14 mouse cellular contexts compared by ENCODE assay signal in genomic region chr8:70071836-70072440, GRCm38 (mm10). TPM values are rescaled to one million over a fixed set of nuclear protein-coding genes. Genes with fewer than 3 reads are reported as not detected.
DNase-seq lines count a peak whose midpoint lies in the region; ATAC-seq and TF ChIP-seq lines count a peak whose summit lies in the region.
"Had no signal": no experiment of that assay in that cellular context is flagged by ENCODE, and none has a peak within 500 bp of the region (broad histone marks: within the 10 kb centered on the region; RNA-seq: fewer than 3 reads in every experiment).

No protein-coding gene starts in this region.

- ATAC-seq in heart, embryonic 11.5 days (replicated peaks; ENCODE audit: insufficient number of reproducible peaks, low FRiP score, low TSS enrichment), result no peak
- ATAC-seq in intestine, embryonic 16.5 days, result peak; percentile 21

- no peak for DNase-seq in heart, postnatal 36 days
- peak; percentile 97 for DNase-seq in liver, adult 2 months (ENCODE audit: extremely low read depth, low read depth, low spot score)
- DNase-seq in liver, result no peak
- no peak for DNase-seq in midbrain, embryonic 10.5 days (ENCODE audit: low spot score)
- no peak for DNase-seq in left cerebral cortex, adult 2 months (ENCODE audit: extremely low spot score in 1 of 2, low spot score in 2 of 2)
- DNase-seq: cerebellum, postnatal 36 days; midbrain, embryonic 14.5 days had no signal

- intact Hi-C loops in heart, postnatal 36 days (cut with DNase I), result no loop called here
- intact Hi-C loops in left cerebral cortex, adult 2 months (cut with DNase I), result no loop called here

- no peak overlapping the region for H3K27ac ChIP-seq in heart, embryonic 11.5 days (ENCODE audit: low read depth, low read length)
- peak overlapping the region; percentile 89 for H3K27ac ChIP-seq in liver, adult 2 months (replicated peaks; ENCODE audit: insufficient read depth, low read depth, low read length)
- H3K27ac ChIP-seq in intestine, embryonic 16.5 days (ENCODE audit: low read length), result peak overlapping the region; percentile 64
- peak overlapping the region; percentile 87 for H3K27ac ChIP-seq in small intestine, adult 2 months (ENCODE audit: insufficient read depth, low read depth, low read length)
- H3K27ac ChIP-seq in midbrain, embryonic 10.5 days (replicated peaks), result no peak overlapping the region
- H3K27ac ChIP-seq in left cerebral cortex, adult 2 months, result no peak overlapping the region
- H3K27ac ChIP-seq: limb, embryonic 15.5 days; neural tube, embryonic 13.5 days had no signal

- H3K4me1 ChIP-seq in heart, embryonic 11.5 days (ENCODE audit: control insufficient read depth, insufficient read depth, low read length), result peaks cover 25% of the 10 kb centered on the region; the same call in 1 of the 2 replicates
- peaks cover 15% of the 10 kb centered on the region for H3K4me1 ChIP-seq in liver, adult 2 months (ENCODE audit: control insufficient read depth, insufficient read depth, low read length)
- peaks cover 7% of the 10 kb centered on the region for H3K4me1 ChIP-seq in intestine, embryonic 16.5 days (ENCODE audit: control insufficient read depth, insufficient read depth, low read length)
- H3K4me1 ChIP-seq in small intestine, adult 2 months (ENCODE audit: control insufficient read depth, insufficient read depth, insufficient read length, low read length), result peaks cover 19% of the 10 kb centered on the region; the same call in 1 of the 2 replicates
- peaks cover 9% of the 10 kb centered on the region for H3K4me1 ChIP-seq in midbrain, embryonic 10.5 days
- H3K4me1 ChIP-seq: neural tube, embryonic 13.5 days had no signal

- peaks cover 15% of the 10 kb centered on the region for H3K36me3 ChIP-seq in heart, embryonic 11.5 days (ENCODE audit: control insufficient read depth, insufficient read depth, low read length)
- H3K36me3 ChIP-seq in liver, adult 2 months (ENCODE audit: control insufficient read depth, insufficient read depth, low read length), result peaks cover 3% of the 10 kb centered on the region; the same call in 1 of the 2 replicates
- no peaks in the 10 kb centered on the region; the same call in 1 of the 2 replicates for H3K36me3 ChIP-seq in intestine, embryonic 16.5 days (ENCODE audit: control insufficient read depth, insufficient read depth, low read length)
- H3K36me3 ChIP-seq in small intestine, adult 2 months (ENCODE audit: control insufficient read depth, insufficient read depth, low read length), result peaks cover 34% of the 10 kb centered on the region
- peaks cover 56% of the 10 kb centered on the region for H3K36me3 ChIP-seq in midbrain, embryonic 10.5 days

- H3K79me2 ChIP-seq in liver, adult 2 months (ENCODE audit: control insufficient read depth, insufficient read depth, low read length), result no peaks in the 10 kb centered on the region

- H3K4me2 ChIP-seq in heart, embryonic 11.5 days, result peak overlapping the region; percentile 71; the same call in 1 of the 2 replicates
- H3K4me2 ChIP-seq in intestine, embryonic 16.5 days (ENCODE audit: low read depth, low read length), result peak overlapping the region; percentile 54

- no peak for TF ChIP-seq POLR2A in liver, adult 2 months (IDR thresholded peaks at IDR 0.05; ENCODE audit: extremely low read depth, insufficient read depth, low read length)
- TF ChIP-seq POLR2A in small intestine, adult 2 months (IDR thresholded peaks at IDR 0.05; ENCODE audit: low read depth, low read length), result no peak

- H3K27me3 ChIP-seq in heart, embryonic 11.5 days (ENCODE audit: control insufficient read depth, insufficient read depth, low read length), result no peaks in the 10 kb centered on the region
- H3K27me3 ChIP-seq in liver, adult 2 months (ENCODE audit: control insufficient read depth, insufficient read depth, low read length), result no peaks in the 10 kb centered on the region
- no peaks in the 10 kb centered on the region for H3K27me3 ChIP-seq in intestine, embryonic 16.5 days (replicated peaks; ENCODE audit: control insufficient read depth, insufficient read depth, low read length)
- H3K27me3 ChIP-seq in small intestine, adult 2 months (ENCODE audit: control insufficient read depth, insufficient read depth, low read length), result no peaks in the 10 kb centered on the region
- peaks cover 18% of the 10 kb centered on the region; the same call in 1 of the 2 replicates for H3K27me3 ChIP-seq in midbrain, embryonic 10.5 days (ENCODE audit: low read depth, poor library complexity, severe bottlenecking)
- H3K27me3 ChIP-seq: limb, embryonic 15.5 days; neural tube, embryonic 13.5 days had no signal

- no peak for TF ChIP-seq CTCF in liver, adult 2 months (IDR thresholded peaks at IDR 0.05; ENCODE audit: low read depth, low read length)
- TF ChIP-seq CTCF in small intestine, adult 2 months (IDR thresholded peaks at IDR 0.05; ENCODE audit: extremely low read depth, insufficient read length, insufficient replicate concordance, low read depth, low read length), result no peak
- no peak for TF ChIP-seq CTCF in left cerebral cortex, adult 2 months (IDR thresholded peaks at IDR 0.05)

- H3K4me3 ChIP-seq in heart, embryonic 11.5 days (ENCODE audit: low read depth, low read length), result no peak overlapping the region
- no peak overlapping the region for H3K4me3 ChIP-seq in liver, adult 2 months (ENCODE audit: insufficient read depth, low read depth, low read length)
- no peak overlapping the region for H3K4me3 ChIP-seq in intestine, embryonic 16.5 days (ENCODE audit: low read length)
- H3K4me3 ChIP-seq in small intestine, adult 2 months (ENCODE audit: low read depth, low read length), result peak overlapping the region; percentile 79
- no peak overlapping the region for H3K4me3 ChIP-seq in midbrain, embryonic 10.5 days
- H3K4me3 ChIP-seq in left cerebral cortex, adult 2 months, result no peak overlapping the region
- H3K4me3 ChIP-seq: neural tube, embryonic 13.5 days had no signal

- WGBS in heart, embryonic 11.5 days (ENCODE audit: insufficient replicate concordance), result 87% methylated on average over 2 of the region's 2 CpGs
- WGBS in liver, adult 2 months, result 16% methylated on average over 2 of the region's 2 CpGs
- WGBS in intestine, embryonic 16.5 days, result 65% methylated on average over 2 of the region's 2 CpGs
- WGBS in small intestine, adult 2 months, result 36% methylated on average over 2 of the region's 2 CpGs
- WGBS in midbrain, embryonic 10.5 days, result 79% methylated on average over 2 of the region's 2 CpGs

- H3K9me3 ChIP-seq in heart, embryonic 11.5 days (replicated peaks; ENCODE audit: control insufficient read depth, low read length), result no peaks in the 10 kb centered on the region
- no peaks in the 10 kb centered on the region for H3K9me3 ChIP-seq in intestine, embryonic 16.5 days (ENCODE audit: control insufficient read depth, low read length)
- no peaks in the 10 kb centered on the region for H3K9me3 ChIP-seq in midbrain, embryonic 10.5 days (replicated peaks)
- H3K9me3 ChIP-seq: limb, embryonic 15.5 days; neural tube, embryonic 13.5 days had no signal

- H3K9ac ChIP-seq in heart, embryonic 11.5 days (ENCODE audit: low read depth, low read length), result no peak overlapping the region
- H3K9ac ChIP-seq in liver, adult 2 months (ENCODE audit: low read depth, low read length), result peak overlapping the region; percentile 16
- 0 out of 2 replicates have a peak overlapping the region, but pooled peaks have one; percentile 24 for H3K9ac ChIP-seq in intestine, embryonic 16.5 days (ENCODE audit: low read depth, low read length)
- H3K9ac ChIP-seq: limb, embryonic 15.5 days; neural tube, embryonic 13.5 days had no signal

RNA-seq across cellular contexts. Expression of gene Tm6sf2, which starts 0.8 kb away (rescaled TPM):
- 1.6 and 2.1 TPM in 2 replicates for polyA plus RNA-seq in heart, embryonic 11.5 days (2014; fragmentation: Nextera tagmentation; extraction: Ambion mirVana)
- 1 to 10 TPM in 1 of 2 experiments, under 1 TPM in 1; 0.97 to 1.1 TPM for total RNA-seq in heart, postnatal 36 days (2021)
- 43.8 and 67.9 TPM in 2 replicates for total RNA-seq in liver, adult 2 months (2014; rRNA removed)
- 152 and 203 TPM in 2 replicates for polyA plus RNA-seq in liver, adult 2 months (2012; rRNA removed)
- 106 and 152 TPM in 2 replicates for polyA plus RNA-seq in intestine, embryonic 16.5 days (2015; fragmentation: Nextera tagmentation; extraction: Ambion mirVana)
- 608 and 1,607 TPM in 2 replicates for polyA plus RNA-seq in small intestine, adult 2 months (2012; rRNA removed)
- 0.69 and 1.1 TPM in 2 replicates for polyA plus RNA-seq in midbrain, embryonic 10.5 days (2016; fragmentation: Nextera tagmentation; extraction: Ambion mirVana)
- total RNA-seq in left cerebral cortex, adult 2 months (2021), result 1 to 10 TPM; 3.4 to 6.2 TPM
- total RNA-seq: hematopoietic stem cell, adult 5-6 weeks had no signal

RNA-seq across cellular contexts. Expression of gene Hapln4, which starts 11.3 kb away (rescaled TPM):
- polyA plus RNA-seq in heart, embryonic 11.5 days (2014; fragmentation: Nextera tagmentation; extraction: Ambion mirVana), result 0.18 and 0.31 TPM in 2 replicates
- not detected for total RNA-seq in heart, postnatal 36 days (2021)
- total RNA-seq in liver, adult 2 months (2014; rRNA removed), result 2.2 and 4.2 TPM in 2 replicates
- polyA plus RNA-seq in liver, adult 2 months (2012; rRNA removed), result 4.4 and 8.8 TPM in 2 replicates
- polyA plus RNA-seq in intestine, embryonic 16.5 days (2015; fragmentation: Nextera tagmentation; extraction: Ambion mirVana), result 0.10 and 0.11 TPM in 2 replicates
- polyA plus RNA-seq in small intestine, adult 2 months (2012; rRNA removed), result 0.53 and 2.5 TPM in 2 replicates
- polyA plus RNA-seq in midbrain, embryonic 10.5 days (2016; fragmentation: Nextera tagmentation; extraction: Ambion mirVana), result 0.06 and 0.22 TPM in 2 replicates
- 100 to 1,000 TPM; 101 to 106 TPM for total RNA-seq in left cerebral cortex, adult 2 months (2021)
- total RNA-seq: hematopoietic stem cell, adult 5-6 weeks had no signal

RNA-seq across cellular contexts. Expression of gene Sugp1, which starts 29.3 kb away (rescaled TPM):
- 25.1 and 26.1 TPM in 2 replicates for polyA plus RNA-seq in heart, embryonic 11.5 days (2014; fragmentation: Nextera tagmentation; extraction: Ambion mirVana)
- total RNA-seq in heart, postnatal 36 days (2021), result 10 to 100 TPM; 18.7 to 22.0 TPM
- 5.1 and 5.6 TPM in 2 replicates for total RNA-seq in liver, adult 2 months (2014; rRNA removed)
- 5.1 and 5.3 TPM in 2 replicates for polyA plus RNA-seq in liver, adult 2 months (2012; rRNA removed)
- 33.0 and 37.0 TPM in 2 replicates for polyA plus RNA-seq in intestine, embryonic 16.5 days (2015; fragmentation: Nextera tagmentation; extraction: Ambion mirVana)
- polyA plus RNA-seq in small intestine, adult 2 months (2012; rRNA removed), result 6.9 and 10.4 TPM in 2 replicates
- polyA plus RNA-seq in midbrain, embryonic 10.5 days (2016; fragmentation: Nextera tagmentation; extraction: Ambion mirVana), result 51.9 and 57.7 TPM in 2 replicates
- 10 to 100 TPM; 52.5 to 54.2 TPM for total RNA-seq in left cerebral cortex, adult 2 months (2021)

RNA-seq across cellular contexts. Expression of gene Mau2, which starts 29.4 kb away (rescaled TPM):
- polyA plus RNA-seq in heart, embryonic 11.5 days (2014; fragmentation: Nextera tagmentation; extraction: Ambion mirVana), result 35.5 and 38.1 TPM in 2 replicates
- 10 to 100 TPM; 35.3 to 38.6 TPM for total RNA-seq in heart, postnatal 36 days (2021)
- total RNA-seq in liver, adult 2 months (2014; rRNA removed), result 18.0 and 24.4 TPM in 2 replicates
- 30.1 and 40.5 TPM in 2 replicates for polyA plus RNA-seq in liver, adult 2 months (2012; rRNA removed)
- 44.4 and 45.5 TPM in 2 replicates for polyA plus RNA-seq in intestine, embryonic 16.5 days (2015; fragmentation: Nextera tagmentation; extraction: Ambion mirVana)
- 63.2 and 107 TPM in 2 replicates for polyA plus RNA-seq in small intestine, adult 2 months (2012; rRNA removed)
- polyA plus RNA-seq in midbrain, embryonic 10.5 days (2016; fragmentation: Nextera tagmentation; extraction: Ambion mirVana), result 57.2 and 67.4 TPM in 2 replicates
- total RNA-seq in left cerebral cortex, adult 2 months (2021), result 10 to 100 TPM; 74.4 to 75.2 TPM

RNA-seq across cellular contexts. Expression of gene Ncan, which starts 48.7 kb away (rescaled TPM):
- polyA plus RNA-seq in heart, embryonic 11.5 days (2014; fragmentation: Nextera tagmentation; extraction: Ambion mirVana), result 0.11 and 0.16 TPM in 2 replicates
- under 1 TPM in 1 of 2 experiments, not detected in 1; 0.06 TPM for total RNA-seq in heart, postnatal 36 days (2021)
- under 0.01 TPM in 1 of 2 replicates, not detected in the other for total RNA-seq in liver, adult 2 months (2014; rRNA removed)
- polyA plus RNA-seq in liver, adult 2 months (2012; rRNA removed), result not detected in 2 replicates
- polyA plus RNA-seq in intestine, embryonic 16.5 days (2015; fragmentation: Nextera tagmentation; extraction: Ambion mirVana), result 0.89 and 0.98 TPM in 2 replicates
- polyA plus RNA-seq in small intestine, adult 2 months (2012; rRNA removed), result 0.04 TPM in 1 of 2 replicates, not detected in the other
- polyA plus RNA-seq in midbrain, embryonic 10.5 days (2016; fragmentation: Nextera tagmentation; extraction: Ambion mirVana), result 14.4 and 44.7 TPM in 2 replicates
- 100 to 1,000 TPM; 175 to 186 TPM for total RNA-seq in left cerebral cortex, adult 2 months (2021)
- total RNA-seq: hematopoietic stem cell, adult 5-6 weeks had no signal
- polyA plus RNA-seq: C2C12 had no signal

Comparison
In these comparisons a context has a peak if more than half of its experiments do, and no peak if none do; other contexts are left out.
1. H3K27ac ChIP-seq: peak in liver, adult 2 months (single experiment), intestine, embryonic 16.5 days (single experiment) and small intestine, adult 2 months (single experiment); none in heart, embryonic 11.5 days (single experiment), midbrain, embryonic 10.5 days (single experiment) and left cerebral cortex, adult 2 months (single experiment).
2. RNA of gene Tm6sf2, which starts 0.8 kb away (polyA plus RNA-seq): 608 to 1,607 TPM in small intestine, adult 2 months, 152 to 203 TPM in liver, adult 2 months and 106 to 152 TPM in intestine, embryonic 16.5 days; 1.6 to 2.1 TPM in heart, embryonic 11.5 days and 0.69 to 1.1 TPM in midbrain, embryonic 10.5 days; every median in the first group is over 10 times any median in the second.